Mouse (Mus musculus): ENCODE results near the gene Extl1. TPM values are rescaled to one million over a fixed set of nuclear protein-coding genes. Genes with fewer than 3 reads are reported as not detected.
A peak's percentile ranks its signal among the peaks of the same experiment; 100 is the strongest.

Gene Extl1
- total RNA-seq, 2 experiments from 2014 or later, result 25.5 to 31.9 TPM

DNA sequence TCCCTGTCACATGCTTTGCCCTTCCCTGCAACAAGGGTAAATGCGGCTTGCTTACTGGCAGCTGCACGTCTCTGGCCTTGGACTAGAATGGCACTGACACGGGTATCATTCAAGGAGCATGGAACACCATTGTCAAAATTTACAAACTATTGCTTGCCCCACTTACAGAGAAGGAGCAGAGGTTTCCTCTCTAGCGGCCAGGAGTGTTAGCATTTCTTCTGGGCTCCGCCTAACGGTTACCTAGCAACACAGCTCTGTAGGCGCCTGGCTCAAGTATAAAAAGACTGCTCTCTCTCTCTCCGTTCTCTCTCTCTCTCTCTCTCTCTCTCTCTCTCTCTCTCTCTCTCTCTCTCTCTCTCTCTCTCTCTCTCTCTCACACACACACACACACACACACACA is 8.9 kb upstream of the Extl1 start:
- DNase-seq (ENCODE audit: low spot score), result no peak

DNA sequence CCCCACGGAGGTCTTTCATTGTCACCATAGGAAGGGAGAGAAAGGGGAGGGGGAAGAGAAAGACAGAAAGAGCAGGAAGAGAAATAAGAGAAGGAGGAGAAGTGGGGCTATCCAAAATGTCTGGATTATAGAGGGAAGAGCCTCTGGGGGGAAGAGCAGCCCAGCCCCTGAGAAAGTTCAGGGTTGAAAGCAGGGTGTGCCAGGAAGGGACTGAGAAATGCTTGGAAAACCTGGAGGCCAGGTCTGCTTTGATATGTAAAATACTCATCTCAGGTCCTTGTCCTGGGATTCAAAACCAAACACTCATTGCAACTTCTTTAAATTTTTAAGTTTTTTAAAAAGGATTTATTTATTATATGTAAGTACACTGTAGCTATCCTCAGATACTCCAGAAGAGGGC is 8.0 kb upstream of the Extl1 start:
- no peak for DNase-seq (ENCODE audit: low spot score)

DNA sequence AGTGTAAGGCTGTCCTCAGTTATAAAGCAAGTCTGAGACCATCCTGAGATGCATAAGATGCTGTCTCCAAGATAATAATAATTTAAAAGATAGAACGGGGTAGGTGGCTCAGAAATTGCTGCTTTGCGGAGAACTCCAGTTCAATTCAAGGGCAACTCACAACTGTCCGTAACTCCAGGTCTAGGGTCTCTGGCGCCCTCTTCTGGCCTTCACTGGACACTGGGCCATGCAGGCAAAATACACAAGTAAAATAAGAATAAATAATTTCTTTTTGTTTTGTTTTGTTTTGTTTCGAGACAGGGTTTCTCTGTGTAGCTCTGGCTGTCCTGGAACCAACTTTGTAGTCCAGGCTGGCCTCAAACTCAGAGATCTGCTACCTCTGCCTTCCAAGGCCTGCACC is 4.7 kb upstream of the Extl1 start:
- DNase-seq (ENCODE audit: low spot score), result peak; percentile 73

DNA sequence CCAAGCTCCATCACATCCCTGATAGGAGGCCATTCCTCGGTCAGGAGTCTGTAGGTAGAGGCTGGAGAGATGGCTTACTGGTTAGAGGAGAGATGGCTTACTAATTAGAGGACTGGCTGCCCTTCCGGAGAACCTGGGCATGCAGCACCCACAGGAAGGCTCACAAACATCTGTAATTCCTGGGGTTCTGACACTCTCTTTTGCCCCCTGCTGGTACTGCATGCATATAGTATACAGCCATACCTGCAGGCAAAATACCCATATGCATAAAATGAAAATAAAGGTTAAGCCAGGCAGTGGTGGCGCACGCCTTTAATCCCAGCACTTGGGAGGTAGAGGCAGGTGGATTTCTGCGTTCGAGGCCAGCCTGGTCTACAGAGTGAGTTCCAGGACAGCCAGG is 3.6 kb upstream of the Extl1 start:
- no peak for DNase-seq (ENCODE audit: low spot score)

DNA sequence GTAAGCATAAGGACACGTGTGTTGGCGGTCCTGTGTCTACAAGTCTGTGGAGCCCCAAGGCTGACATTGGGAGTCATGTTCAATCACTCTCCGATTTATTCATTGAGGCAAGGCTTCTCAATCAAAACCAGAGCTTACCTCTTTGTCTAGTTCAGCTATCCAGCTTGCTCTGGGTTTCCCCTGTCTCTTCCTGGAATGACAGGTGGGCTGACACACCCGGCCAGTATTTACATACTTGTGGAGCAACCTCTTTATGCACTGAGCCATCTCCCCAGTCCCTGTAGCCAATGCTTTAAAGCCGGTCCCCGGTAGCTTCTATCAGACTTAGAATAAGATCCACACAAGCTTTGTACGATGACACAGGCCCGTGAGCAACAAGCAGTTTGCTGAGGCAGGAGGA is 4.1 kb downstream of the Extl1 start:
- no peak for DNase-seq (ENCODE audit: low spot score)

DNA sequence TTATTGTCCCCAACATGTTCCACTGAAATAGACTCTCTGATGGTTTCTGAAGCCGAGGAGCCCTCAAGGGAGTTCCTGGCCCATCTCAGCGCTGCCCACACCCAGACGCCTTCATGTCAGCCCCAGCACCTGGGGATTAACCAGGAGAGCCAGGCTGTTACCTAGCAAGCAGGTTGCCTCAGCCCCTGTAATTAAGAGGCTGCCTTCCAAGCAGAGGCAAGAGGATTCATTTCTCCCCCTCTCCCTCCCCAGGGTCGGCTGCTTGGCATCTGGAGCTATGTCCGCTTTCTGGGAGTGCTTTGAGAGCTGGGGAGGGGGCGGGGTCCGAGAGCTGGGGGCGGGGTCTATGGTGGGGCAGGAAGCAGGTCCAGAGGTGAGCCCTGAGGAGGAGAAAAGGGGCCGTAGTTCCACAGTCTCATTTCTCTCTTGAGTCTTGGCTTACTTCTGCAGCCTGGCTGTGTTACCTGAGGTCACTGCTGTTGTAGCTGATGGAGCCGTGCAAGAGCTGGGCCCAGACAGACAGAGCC is 5.5 kb downstream of the Extl1 start:
- DNase-seq (ENCODE audit: low spot score), result no peak

GRCm38 (mm10) chr4:134374306-134374705 is 9.3 kb downstream of the Extl1 start:
- no peak for DNase-seq (ENCODE audit: low spot score)

- DNase-seq (ENCODE audit: low spot score), result no peak
These were observed 10.4 kb downstream of the Extl1 start for GRCm38 (mm10) chr4:134373295-134373694.

GRCm38 (mm10) chr4:134372294-134372747 is 11.3 kb downstream of the Extl1 start:
- peak; percentile 81 for DNase-seq (ENCODE audit: low spot score)

GRCm38 (mm10) chr4:134371316-134371855 is 12.3 kb downstream of the Extl1 start:
- DNase-seq (ENCODE audit: low spot score), result no peak

DNA sequence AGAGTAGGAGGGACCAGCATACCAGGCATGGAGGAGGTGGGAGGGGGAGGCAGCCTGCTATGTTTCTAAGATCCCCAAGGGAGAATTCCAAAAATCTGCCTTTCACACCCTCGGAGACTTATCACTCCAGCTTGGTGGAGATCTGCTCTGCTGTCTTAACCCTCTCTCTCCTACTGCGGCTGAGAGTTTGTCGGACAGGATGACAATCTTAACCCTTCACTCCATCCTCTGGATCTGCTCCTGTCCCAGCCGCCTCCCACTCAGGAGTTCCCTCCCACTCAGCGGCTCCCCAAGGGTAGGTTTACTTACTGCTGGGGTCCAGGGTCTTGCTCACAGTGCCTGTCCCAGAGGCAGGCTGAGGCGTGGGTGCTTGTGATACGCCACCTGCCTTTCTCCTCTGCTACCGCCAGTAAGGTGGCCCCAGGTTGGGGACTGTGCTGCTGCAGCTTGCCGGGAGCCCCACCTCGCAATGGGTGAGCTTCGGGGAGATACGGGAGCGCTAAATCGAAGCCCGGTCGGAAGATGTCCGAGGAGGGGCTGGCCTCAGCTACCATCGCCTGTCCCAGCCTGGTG is 12.9 kb downstream of the Extl1 start:
- DNase-seq (ENCODE audit: low spot score), result no peak

DNA sequence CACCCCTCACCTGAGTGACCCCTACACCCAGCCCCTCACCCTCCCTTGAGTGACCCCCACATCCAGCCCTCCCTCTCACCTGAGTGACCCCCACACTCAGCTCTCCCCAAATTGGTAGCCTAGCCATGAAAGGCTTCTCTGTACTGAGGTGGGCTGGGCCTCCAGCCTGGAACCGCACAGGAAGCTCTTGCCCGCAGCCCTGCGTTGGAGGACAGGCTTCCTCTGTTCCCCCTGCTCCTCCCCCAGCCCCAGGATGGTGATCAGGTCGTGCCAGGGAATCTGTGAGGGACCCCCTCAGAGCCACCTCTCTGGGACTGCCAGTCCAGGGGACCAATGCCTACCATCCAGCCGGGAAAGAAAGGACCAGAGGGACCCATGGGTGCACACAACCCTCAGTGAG is 18.4 kb downstream of the Extl1 start:
- no peak for DNase-seq (ENCODE audit: low spot score)

DNA sequence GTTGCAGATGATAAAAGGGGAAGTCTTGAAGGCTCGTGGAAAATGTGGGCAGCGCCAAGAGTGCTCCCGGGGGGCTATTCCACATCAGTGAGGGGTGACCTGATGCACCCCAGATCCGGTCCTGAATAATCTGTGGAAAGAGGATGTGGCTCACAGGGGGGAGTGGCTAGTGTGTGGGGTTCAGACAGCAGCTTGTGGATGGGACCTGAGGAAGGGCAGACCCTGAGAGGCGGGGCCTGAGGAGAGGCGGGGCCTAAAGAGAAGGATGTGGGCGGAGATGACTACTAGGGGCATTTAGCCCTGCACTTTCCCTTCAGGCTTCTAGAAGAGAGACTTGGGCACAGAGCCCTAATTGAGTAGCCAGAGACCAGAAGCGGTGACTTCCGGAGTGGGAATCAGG is 21.1 kb downstream of the Extl1 start:
- DNase-seq (ENCODE audit: low spot score), result no peak

- no peak for DNase-seq (ENCODE audit: low spot score)
These were observed 21.5 kb downstream of the Extl1 start for GRCm38 (mm10) chr4:134362124-134362523.

DNA sequence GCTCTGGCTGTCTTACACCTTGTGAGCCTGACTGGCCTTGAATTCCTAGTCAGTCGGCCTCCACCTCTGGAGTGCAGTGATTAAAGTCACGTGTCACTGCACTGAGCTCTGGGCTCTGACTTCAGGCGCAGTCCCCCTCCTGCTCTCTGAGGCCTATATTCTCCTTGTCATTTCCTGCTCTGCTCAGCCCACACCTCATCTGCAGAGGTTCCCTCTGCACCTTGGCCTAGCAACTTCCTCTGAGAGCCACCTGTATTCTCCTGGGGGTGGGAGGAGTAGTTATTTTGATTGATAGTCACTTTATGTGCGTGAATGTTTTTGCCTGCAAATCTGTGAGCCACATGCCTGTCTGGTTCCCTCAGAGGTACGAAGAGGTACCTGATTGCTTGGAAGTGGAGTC is 22.4 kb downstream of the Extl1 start:
- DNase-seq (ENCODE audit: low spot score), result no peak

- DNase-seq (ENCODE audit: low spot score), result no peak
These were observed 24.0 kb downstream of the Extl1 start for GRCm38 (mm10) chr4:134359649-134360048.

DNA sequence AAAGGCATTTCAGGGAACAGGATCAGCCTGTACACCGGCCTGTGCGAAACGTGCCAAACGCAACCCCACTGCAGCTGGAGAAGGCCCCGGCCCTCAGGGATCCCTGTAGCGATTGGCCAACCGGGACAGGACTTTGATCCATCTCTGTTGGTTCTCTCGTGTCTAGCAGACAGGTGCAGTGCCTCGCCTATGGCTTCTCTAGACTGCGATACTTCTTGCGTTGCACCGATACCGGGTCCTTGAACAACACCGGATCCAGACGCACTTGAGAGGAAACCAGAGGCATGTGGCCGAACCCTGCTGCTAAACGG is 26.2 kb downstream of the Extl1 start:
- no peak for DNase-seq (ENCODE audit: low spot score)

DNA sequence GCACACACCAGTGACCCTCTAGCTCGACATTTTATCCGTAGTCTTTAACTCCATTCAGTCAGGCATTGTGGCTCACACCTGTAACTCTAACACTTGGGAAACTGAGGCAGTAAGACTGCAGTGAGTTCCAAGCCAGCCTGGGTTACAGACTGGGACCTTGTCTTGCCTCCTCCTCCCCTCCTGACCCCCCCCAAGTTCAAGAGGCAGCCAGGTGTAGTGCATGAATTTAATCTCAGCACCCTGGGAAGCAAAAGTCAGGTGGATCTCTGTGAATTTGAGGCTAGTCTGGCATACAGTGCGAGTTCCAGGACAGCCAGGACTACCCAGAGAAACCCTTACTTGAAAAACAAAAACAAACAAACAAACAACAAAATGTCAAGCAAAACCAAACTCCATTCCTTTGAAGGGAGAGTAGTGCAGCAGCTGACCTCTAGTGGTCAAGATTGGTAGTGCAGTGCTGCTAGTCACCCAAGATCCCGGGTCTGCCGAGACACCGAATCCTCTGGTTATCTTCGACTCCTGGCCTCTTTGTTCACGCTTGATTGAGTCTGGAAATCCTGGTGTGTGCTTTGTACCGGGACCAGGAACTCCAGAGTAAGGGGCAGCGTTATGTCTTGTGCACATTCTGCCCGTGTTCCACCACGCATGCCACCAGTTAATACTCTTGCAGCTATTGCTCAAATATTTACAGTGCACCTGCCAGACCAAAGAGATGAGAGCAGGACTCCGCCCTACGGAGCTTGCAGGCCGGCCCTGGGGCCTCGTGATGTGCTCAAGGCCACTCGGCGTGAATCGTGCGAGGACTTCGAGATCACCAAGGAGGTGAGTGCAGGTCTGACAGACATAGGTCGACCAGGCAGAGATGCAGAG is 26.8 kb downstream of the Extl1 start:
- DNase-seq (ENCODE audit: low spot score), result peak; percentile 86

DNA sequence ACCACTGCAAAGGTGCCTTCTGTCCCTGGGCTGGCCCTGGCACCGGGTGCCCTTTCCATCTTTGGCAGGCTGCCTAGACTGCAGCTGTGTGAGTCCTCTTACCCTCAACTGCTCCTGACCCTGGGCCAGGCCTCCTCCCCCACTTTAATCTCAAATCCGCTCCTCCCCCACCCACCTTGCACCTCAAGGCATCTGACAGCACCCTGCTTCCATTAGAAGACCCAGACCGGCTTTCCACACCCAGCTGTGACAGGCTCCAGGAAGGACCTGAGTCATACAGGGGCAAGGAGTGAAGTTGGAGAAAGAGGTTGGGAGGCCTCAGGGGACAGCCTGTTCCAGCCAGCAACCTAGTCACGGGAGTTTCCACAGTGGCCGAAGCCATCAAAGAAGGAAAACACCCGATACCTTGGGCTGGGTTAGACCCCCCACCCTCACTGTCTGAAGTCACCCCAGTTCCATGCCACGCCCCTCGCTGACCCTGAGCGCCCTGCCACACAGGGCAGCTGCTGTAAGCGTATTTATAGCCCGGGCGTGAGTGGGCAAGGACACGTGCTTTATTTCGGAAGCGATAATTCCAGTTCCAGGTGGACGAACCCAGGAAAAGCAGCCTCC is 27.7 kb downstream of the Extl1 start:
- DNase-seq (ENCODE audit: low spot score), result peak; percentile 89

DNA sequence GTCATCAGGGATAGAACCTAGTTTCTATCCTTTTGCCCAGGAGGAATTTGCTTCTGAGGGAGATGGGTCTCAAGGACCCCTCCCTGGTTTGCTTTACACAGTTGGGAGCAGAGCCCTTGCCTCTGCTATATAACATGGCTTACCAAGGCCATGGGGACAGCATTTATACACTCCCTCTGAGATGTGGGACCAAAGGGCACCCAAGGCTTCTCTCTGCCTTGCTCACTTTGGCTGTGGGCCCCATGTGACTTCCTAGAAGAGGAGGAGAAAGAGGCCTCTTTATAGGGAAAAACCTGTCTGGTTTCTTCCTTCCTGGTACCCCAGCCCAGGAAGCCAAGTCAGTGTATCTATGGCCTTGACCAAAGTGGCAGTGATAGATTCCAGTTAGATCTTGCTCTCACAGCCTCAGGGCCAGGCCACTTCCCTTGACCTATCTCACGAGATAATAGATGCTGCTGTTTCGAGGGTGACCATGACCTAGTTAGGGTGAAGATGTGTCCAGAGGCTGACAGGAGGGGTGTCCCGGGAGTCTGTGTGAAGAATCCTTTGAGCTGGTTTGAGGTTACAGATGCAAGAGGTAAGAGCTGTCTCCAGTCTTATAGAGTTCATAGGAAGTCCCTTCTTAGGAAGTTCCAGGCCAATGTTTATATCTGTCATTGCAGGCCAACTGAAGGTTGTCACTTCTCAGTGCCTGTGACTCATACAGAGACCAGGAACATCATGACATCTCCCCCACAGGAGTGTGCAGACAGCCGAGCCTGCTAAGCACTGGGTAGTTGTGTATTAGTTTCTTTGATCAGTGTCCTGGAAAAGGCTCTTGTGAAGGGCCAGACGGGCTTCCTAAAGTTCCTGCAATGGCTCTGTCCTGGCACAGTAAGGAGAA is 29.9 kb downstream of the Extl1 start:
- no peak for DNase-seq (ENCODE audit: low spot score)

DNA sequence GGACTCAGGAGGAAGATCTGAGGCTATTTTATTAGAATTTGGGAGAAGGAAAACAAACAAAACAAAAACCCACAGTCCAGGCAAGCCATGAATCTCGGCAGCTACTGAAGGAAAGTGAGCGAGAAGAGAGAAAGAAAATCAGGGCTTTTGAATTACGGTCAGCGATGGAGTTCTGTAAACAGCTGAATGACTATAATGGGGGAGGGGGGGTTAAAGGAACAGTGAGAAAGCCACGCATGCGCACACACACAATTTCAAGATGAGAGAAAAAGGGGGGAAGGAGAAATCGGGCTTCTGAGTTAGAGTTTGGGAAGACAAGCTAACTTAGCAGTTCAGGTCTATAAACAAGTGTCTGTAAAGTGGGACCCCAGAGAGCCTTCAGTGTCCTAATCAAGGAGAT is 30.7 kb downstream of the Extl1 start:
- DNase-seq (ENCODE audit: low spot score), result no peak
